Mouse (Mus musculus): ENCODE measurements around the gene Ercc6. TPM values are rescaled to one million over a fixed set of nuclear protein-coding genes. Genes with fewer than 3 reads are reported as not detected.

Ercc6 gene
- polyA plus RNA-seq, 1 experiment from 2014 or later, result 12.9 TPM

- no peak overlapping the region for H3K9ac ChIP-seq (replicated peaks; ENCODE audit: low read depth)
- no peaks in the 10 kb centered on the region for H3K9me3 ChIP-seq (ENCODE audit: low read length)
- no peak overlapping the region for H3K4me3 ChIP-seq (ENCODE audit: low read depth, low read length)
- no peaks in the 10 kb centered on the region for H3K4me1 ChIP-seq (ENCODE audit: insufficient read depth, low read depth, low read length)
- no peak for TF ChIP-seq EP300 (IDR thresholded peaks at IDR 0.05)
- no peak for TF ChIP-seq CTCF (IDR thresholded peaks at IDR 0.05)
- ATAC-seq (no peak), DNase-seq (ENCODE audit: low spot score) (no peak)
- H3K27me3 ChIP-seq (replicated peaks; ENCODE audit: insufficient read depth, low read length), result no peaks in the 10 kb centered on the region
- 92% methylated on average over 2 of the region's 2 CpGs for whole genome bisulfite sequencing
- H3K36me3 ChIP-seq (ENCODE audit: insufficient read depth, low read length), result peaks cover 16% of the 10 kb centered on the region
- no peak overlapping the region for H3K4me2 ChIP-seq (replicated peaks; ENCODE audit: low read depth, low read length)
- H3K27ac ChIP-seq (ENCODE audit: low read length), result no peak overlapping the region
These were observed 65.1 kb downstream of the Ercc6 start for GRCm38 (mm10) chr14:32578420-32578819.

- ATAC-seq (no peak), DNase-seq (ENCODE audit: low spot score) (no peak)
- Histone ChIP-seq H3K9ac (replicated peaks; ENCODE audit: low read depth) (no peak overlapping the region), H3K27me3 (replicated peaks; ENCODE audit: insufficient read depth, low read length) (no peaks in the 10 kb centered on the region), H3K27ac (ENCODE audit: low read length) (no peak overlapping the region), H3K4me3 (ENCODE audit: low read depth, low read length) (no peak overlapping the region), H3K9me3 (ENCODE audit: low read length) (no peaks in the 10 kb centered on the region), H3K36me3 (ENCODE audit: insufficient read depth, low read length) (no peaks in the 10 kb centered on the region), H3K4me1 (ENCODE audit: insufficient read depth, low read depth, low read length) (no peaks in the 10 kb centered on the region), H3K4me2 (replicated peaks; ENCODE audit: low read depth, low read length) (no peak overlapping the region)
- TF ChIP-seq EP300 (IDR thresholded peaks at IDR 0.05), result no peak
- no peak for TF ChIP-seq CTCF (IDR thresholded peaks at IDR 0.05)
- 86% methylated on average over 9 of the region's 9 CpGs for WGBS
These were observed 70.4 kb downstream of the Ercc6 start for GRCm38 (mm10) chr14:32583696-32584095.

GRCm38 (mm10) chr14:32587013-32587784, 73.9 kb downstream of the Ercc6 start:
- TF ChIP-seq CTCF (IDR thresholded peaks at IDR 0.05) (peak; percentile 93), EP300 (IDR thresholded peaks at IDR 0.05) (no peak)
- Histone ChIP-seq H3K4me3 (ENCODE audit: low read depth, low read length) (no peak overlapping the region), H3K27ac (ENCODE audit: low read length) (no peak overlapping the region), H3K4me1 (ENCODE audit: insufficient read depth, low read depth, low read length) (no peaks in the 10 kb centered on the region), H3K4me2 (replicated peaks; ENCODE audit: low read depth, low read length) (no peak overlapping the region), H3K27me3 (replicated peaks; ENCODE audit: insufficient read depth, low read length) (no peaks in the 10 kb centered on the region), H3K9ac (replicated peaks; ENCODE audit: low read depth) (no peak overlapping the region), H3K9me3 (ENCODE audit: low read length) (no peaks in the 10 kb centered on the region), H3K36me3 (ENCODE audit: insufficient read depth, low read length) (no peaks in the 10 kb centered on the region)
- WGBS, result 11% methylated on average over 10 of the region's 10 CpGs
- no peak for ATAC-seq
- DNase-seq (ENCODE audit: low spot score), result peak; percentile 67

GRCm38 (mm10) chr14:32590377-32590776, 77.1 kb downstream of the Ercc6 start:
- no peaks in the 10 kb centered on the region for H3K36me3 ChIP-seq (ENCODE audit: insufficient read depth, low read length)
- no peak overlapping the region for H3K4me2 ChIP-seq (replicated peaks; ENCODE audit: low read depth, low read length)
- peaks cover 4% of the 10 kb centered on the region; the same call in 1 of the 2 replicates for H3K27me3 ChIP-seq (replicated peaks; ENCODE audit: insufficient read depth, low read length)
- WGBS, result 63% methylated on average over 3 of the region's 3 CpGs
- TF ChIP-seq CTCF (IDR thresholded peaks at IDR 0.05) (no peak), EP300 (IDR thresholded peaks at IDR 0.05) (no peak)
- H3K9ac ChIP-seq (replicated peaks; ENCODE audit: low read depth), result no peak overlapping the region
- no peak for ATAC-seq
- no peak for DNase-seq (ENCODE audit: low spot score)
- H3K27ac ChIP-seq (ENCODE audit: low read length), result no peak overlapping the region
- no peaks in the 10 kb centered on the region for H3K4me1 ChIP-seq (ENCODE audit: insufficient read depth, low read depth, low read length)
- no peaks in the 10 kb centered on the region for H3K9me3 ChIP-seq (ENCODE audit: low read length)
- H3K4me3 ChIP-seq (ENCODE audit: low read depth, low read length), result no peak overlapping the region

- Histone ChIP-seq H3K4me2 (replicated peaks; ENCODE audit: low read depth, low read length) (peak overlapping the region; percentile 22; the same call in 1 of the 2 replicates), H3K36me3 (ENCODE audit: insufficient read depth, low read length) (no peaks in the 10 kb centered on the region), H3K9ac (replicated peaks; ENCODE audit: low read depth) (no peak overlapping the region), H3K4me3 (ENCODE audit: low read depth, low read length) (peak overlapping the region; percentile 8; the same call in 1 of the 2 replicates), H3K27me3 (replicated peaks; ENCODE audit: insufficient read depth, low read length) (peaks cover 45% of the 10 kb centered on the region), H3K4me1 (ENCODE audit: insufficient read depth, low read depth, low read length) (no peaks in the 10 kb centered on the region), H3K27ac (ENCODE audit: low read length) (no peak overlapping the region), H3K9me3 (ENCODE audit: low read length) (no peaks in the 10 kb centered on the region)
- WGBS, result 2% methylated on average over 66 of the region's 78 CpGs
- TF ChIP-seq CTCF (IDR thresholded peaks at IDR 0.05) (no peak), EP300 (IDR thresholded peaks at IDR 0.05) (no peak)
- DNase-seq (ENCODE audit: low spot score) (peak; percentile 66), ATAC-seq (peak; percentile 66)
These were observed 84.2 kb downstream of the Ercc6 start for GRCm38 (mm10) chr14:32597232-32598231.

All from lung, postnatal 0 days (tissue).